Mouse (Mus musculus) midbrain, postnatal 0 days (tissue): ENCODE measurements around the gene Gng7. TPM values are rescaled to one million over a fixed set of nuclear protein-coding genes. Genes with fewer than 3 reads are reported as not detected.

Experiments used
- ATAC-seq: fragments of 200-750 bp; cut with Nextera tagmentation; 2 replicates; pipeline ENCODE4 v1.8.0; 2017; ENCODE audit warnings: moderate number of reproducible peaks, mild to moderate bottlenecking, moderate TSS enrichment, moderate library complexity; ENCODE audit not compliant: low FRiP score
- DNase-seq: peaks from one replicate; pipeline ENCODE4 v3.0.0-alpha.2; 2015; ENCODE audit warnings: low spot score
- H3K27ac ChIP-seq: fragments of 300-500 bp; sonication (generic); 2 replicates; pipeline ENCODE4 v1.5.1; 2014; ENCODE audit warnings: low read depth, mild to moderate bottlenecking, low read length, mixed read lengths
- H3K27me3 ChIP-seq: fragments of 300-500 bp; sonication (generic); 2 replicates; pipeline ENCODE4 v1.6.1; 2014; ENCODE audit warnings: low read length, control low read depth, mixed read lengths; ENCODE audit not compliant: insufficient read depth
- H3K36me3 ChIP-seq: fragments of 300-500 bp; sonication (generic); 2 replicates; pipeline ENCODE4 v1.6.1; 2014; ENCODE audit warnings: low read length, control low read depth, mixed read lengths; ENCODE audit not compliant: insufficient read depth
- H3K4me1 ChIP-seq: fragments of 300-500 bp; sonication (generic); 2 replicates; pipeline ENCODE4 v1.6.1; 2014; ENCODE audit warnings: mild to moderate bottlenecking, control low read depth, antibody characterized with exemption, low read length, mixed read lengths; ENCODE audit not compliant: insufficient read depth
- H3K4me2 ChIP-seq: fragments of 300-500 bp; sonication (generic); 2 replicates; pipeline ENCODE4 v1.6.1; 2014; ENCODE audit warnings: low read depth, mild to moderate bottlenecking, low read length, mixed read lengths; ENCODE audit not compliant: poor library complexity, severe bottlenecking
- H3K4me3 ChIP-seq: fragments of 300-500 bp; sonication (generic); 2 replicates; pipeline ENCODE4 v1.5.1; 2014; ENCODE audit warnings: low read depth, mild to moderate bottlenecking, low read length, moderate library complexity
- H3K9ac ChIP-seq: fragments of 300-500 bp; sonication (generic); replicated peaks from 2 replicates; pipeline ENCODE4 v1.6.1; 2014; ENCODE audit warnings: mild to moderate bottlenecking, low read length, moderate library complexity, mixed read lengths; ENCODE audit not compliant: poor library complexity, severe bottlenecking
- H3K9me3 ChIP-seq: fragments of 300-500 bp; sonication (generic); 2 replicates; pipeline ENCODE4 v1.6.1; 2016; ENCODE audit warnings: low read length, control low read depth
- CTCF ChIP-seq: IDR thresholded peaks from 2 replicates; pipeline ENCODE4 v1.5.1; 2016; ENCODE audit warnings: antibody characterized with exemption, mild to moderate bottlenecking
- WGBS: fragments of 180-500 bp; shearing (Covaris S2); extraction: QIAGEN DNeasy Blood & Tissue Kit; methylation state at CpG from one replicate; pipeline ENCODE4 v1.1.7; 2014; 5-methylcytosine and 5-hydroxymethylcytosine counted together
- polyA plus RNA-seq: library from polyadenylated mRNA; unstranded; fragments of >200 nt; fragmentation: Nextera tagmentation; extraction: Ambion mirVana; gene quantifications from 2 replicates; pipeline ENCODE4 v1.2.1, GENCODE M21; 2015
- total RNA-seq: library from RNA; depleted of rRNA; stranded (reverse); fragments of >200 nt; gene quantifications from 2 replicates; pipeline ENCODE4 v1.2.3, GENCODE M21; 2014

The Gng7 gene
- total and polyA plus RNA-seq, 2 experiments from 2014 or later, result 29.5 to 40.7 TPM

- Histone ChIP-seq H3K9ac (no peak overlapping the region), H3K27me3 (no peaks in the 10 kb centered on the region), H3K4me1 (no peaks in the 10 kb centered on the region), H3K4me3 (no peak overlapping the region), H3K4me2 (no peak overlapping the region), H3K36me3 (no peaks in the 10 kb centered on the region), H3K27ac (no peak overlapping the region), H3K9me3 (no peaks in the 10 kb centered on the region)
- TF ChIP-seq CTCF, result no peak
- 59% methylated on average over 12 of the region's 12 CpGs for WGBS
- DNase-seq (no peak), ATAC-seq (no peak)
These were observed 51.4 kb downstream of the Gng7 start for GRCm38 (mm10) chr10:80963031-80963975.

- no peaks in the 10 kb centered on the region for H3K9me3 ChIP-seq
These were observed 52.2 kb downstream of the Gng7 start for GRCm38 (mm10) chr10:80962585-80962984.

GRCm38 (mm10) chr10:80962051-80962472 lies 52.7 kb downstream of the Gng7 start:
- Histone ChIP-seq H3K27ac (no peak overlapping the region), H3K4me3 (no peak overlapping the region), H3K9me3 (no peaks in the 10 kb centered on the region), H3K4me2 (no peak overlapping the region), H3K9ac (no peak overlapping the region), H3K4me1 (no peaks in the 10 kb centered on the region), H3K36me3 (no peaks in the 10 kb centered on the region), H3K27me3 (no peaks in the 10 kb centered on the region)
- TF ChIP-seq CTCF, result no peak
- WGBS, result 58% methylated on average over 10 of the region's 10 CpGs
- DNase-seq (no peak), ATAC-seq (no peak)

More at GRCm38 (mm10) chr10:80962585-80962984, 52.2 kb downstream of the Gng7 start:
- Histone ChIP-seq H3K9ac (no peak overlapping the region), H3K36me3 (no peaks in the 10 kb centered on the region), H3K27me3 (no peaks in the 10 kb centered on the region), H3K27ac (no peak overlapping the region), H3K4me1 (no peaks in the 10 kb centered on the region), H3K4me3 (no peak overlapping the region), H3K4me2 (no peak overlapping the region)
- TF ChIP-seq CTCF, result no peak
- DNase-seq, result no peak
- no peak for ATAC-seq
- WGBS, result 79% methylated on average over 5 of the region's 5 CpGs

- ATAC-seq, result no peak
These were observed 53.9 kb downstream of the Gng7 start for GRCm38 (mm10) chr10:80960551-80961508.

GRCm38 (mm10) chr10:80958979-80959637 lies 55.6 kb downstream of the Gng7 start:
- no peak overlapping the region for H3K4me3 ChIP-seq
- TF ChIP-seq CTCF, result no peak
- ATAC-seq (no peak), DNase-seq (no peak)
- no peaks in the 10 kb centered on the region for H3K4me1 ChIP-seq
- no peaks in the 10 kb centered on the region for H3K36me3 ChIP-seq
- no peaks in the 10 kb centered on the region for H3K27me3 ChIP-seq
- no peak overlapping the region for H3K4me2 ChIP-seq
- H3K9me3 ChIP-seq, result no peaks in the 10 kb centered on the region
- no peak overlapping the region for H3K9ac ChIP-seq
- WGBS, result 94% methylated on average over 5 of the region's 5 CpGs
- H3K27ac ChIP-seq, result no peak overlapping the region

More at GRCm38 (mm10) chr10:80960551-80961508, 53.9 kb downstream of the Gng7 start:
- H3K4me1 ChIP-seq, result no peaks in the 10 kb centered on the region
- H3K4me2 ChIP-seq, result no peak overlapping the region
- H3K36me3 ChIP-seq, result no peaks in the 10 kb centered on the region
- DNase-seq, result no peak
- TF ChIP-seq CTCF, result peak; percentile 55
- WGBS, result 15% methylated on average over 16 of the region's 16 CpGs
- H3K27ac ChIP-seq, result no peak overlapping the region
- H3K4me3 ChIP-seq, result no peak overlapping the region
- H3K27me3 ChIP-seq, result no peaks in the 10 kb centered on the region
- H3K9me3 ChIP-seq, result no peaks in the 10 kb centered on the region
- no peak overlapping the region for H3K9ac ChIP-seq
